Mouse (Mus musculus) kidney, postnatal 25 days (tissue): ENCODE measurements around the gene Gstp2.

ENCODE experiments used
- DNase-seq, 2 experiments: peaks; one replicate each; pipeline ENCODE4 v3.0.0; 2021; ENCODE audit warnings: mixed read lengths in 2 of 2

The Gstp2 gene

DNA sequence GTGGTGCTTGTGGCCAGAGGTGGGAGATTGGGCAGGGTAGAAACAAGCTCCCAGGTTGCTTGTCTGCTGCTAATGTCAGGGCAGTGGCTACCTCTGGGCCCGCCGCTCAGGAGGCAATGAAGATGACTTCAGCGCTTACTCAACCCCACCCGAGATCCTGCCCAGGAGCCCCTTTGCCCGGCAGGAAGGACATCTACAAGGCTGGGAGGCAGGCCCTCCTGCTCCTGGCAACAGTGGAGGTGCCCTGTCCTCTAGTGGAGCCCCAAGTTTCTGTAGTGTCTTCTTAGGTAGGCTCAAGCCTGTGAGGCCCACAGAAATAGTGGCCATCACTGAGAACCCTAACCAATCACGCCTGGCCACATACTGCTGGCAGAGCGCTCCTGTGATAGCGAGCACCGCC, 40.7 kb downstream of the Gstp2 start:
- no peak for DNase-seq

DNA sequence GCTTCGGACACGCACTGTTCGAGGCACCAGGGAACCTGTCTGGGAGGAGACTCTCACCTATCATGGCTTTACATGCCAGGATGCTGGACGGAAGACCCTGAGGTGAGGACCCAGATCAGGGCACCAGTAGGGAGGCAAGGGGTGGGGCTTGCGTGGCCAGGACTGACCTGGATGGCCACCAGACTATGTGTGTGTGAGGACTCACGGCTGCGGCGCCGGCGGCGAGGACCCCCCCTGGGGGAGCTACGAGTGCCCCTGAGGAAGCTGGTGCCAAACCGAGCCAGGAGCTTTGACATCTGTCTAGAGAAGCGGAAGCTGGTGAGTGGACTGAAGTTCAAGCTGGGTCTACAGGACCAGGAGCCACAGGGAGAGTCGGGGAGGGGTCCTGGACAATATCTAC, 41.5 kb downstream of the Gstp2 start:
- peak in 1 of 2 experiments; percentile 37 for DNase-seq

DNA sequence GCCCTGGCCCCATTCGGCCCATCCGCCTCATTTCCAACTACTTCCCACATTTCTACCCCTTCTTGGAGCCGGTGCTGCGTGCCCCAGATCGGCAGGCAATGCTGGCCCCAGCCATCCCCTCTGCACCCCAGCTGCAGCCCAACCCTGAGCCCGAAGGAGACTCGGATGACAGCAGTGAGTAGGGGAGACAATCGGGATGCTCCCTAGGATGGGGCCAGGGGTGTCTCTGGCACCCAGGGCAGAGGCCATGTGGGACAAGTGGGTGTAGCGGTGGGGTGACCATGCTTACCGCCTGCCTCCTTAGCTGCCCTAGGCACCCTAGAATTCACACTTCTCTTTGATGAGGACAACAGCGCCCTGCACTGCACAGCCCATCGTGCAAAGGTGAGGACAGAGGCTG, 42.2 kb downstream of the Gstp2 start:
- no peak for DNase-seq

DNA sequence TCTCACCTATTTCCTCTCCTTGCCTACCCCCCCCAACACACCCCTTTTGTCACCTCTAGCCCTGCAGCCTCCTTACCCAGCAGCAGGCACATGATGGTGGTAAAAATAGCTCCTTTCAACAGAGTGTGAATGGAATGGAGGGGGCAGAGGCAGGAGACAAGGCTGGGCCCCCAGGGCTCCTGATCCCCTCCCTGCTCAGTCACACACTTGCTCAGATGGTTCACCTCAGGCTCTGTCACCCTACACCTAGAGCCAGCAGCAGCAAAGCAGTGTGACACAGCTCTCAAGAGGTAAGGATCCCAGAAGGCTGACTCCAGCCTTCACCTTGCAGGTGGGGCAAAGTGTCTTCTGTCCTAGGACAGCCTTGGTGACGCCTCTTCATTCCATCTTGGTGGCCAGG, 42.7 kb downstream of the Gstp2 start, which contains the start of gene Doc2g:
TSS of gene Doc2g (plus strand) at position 202 of the 400 bp plus-strand sequence.
- DNase-seq = peak in 1 of 2 experiments; percentile 20

DNA sequence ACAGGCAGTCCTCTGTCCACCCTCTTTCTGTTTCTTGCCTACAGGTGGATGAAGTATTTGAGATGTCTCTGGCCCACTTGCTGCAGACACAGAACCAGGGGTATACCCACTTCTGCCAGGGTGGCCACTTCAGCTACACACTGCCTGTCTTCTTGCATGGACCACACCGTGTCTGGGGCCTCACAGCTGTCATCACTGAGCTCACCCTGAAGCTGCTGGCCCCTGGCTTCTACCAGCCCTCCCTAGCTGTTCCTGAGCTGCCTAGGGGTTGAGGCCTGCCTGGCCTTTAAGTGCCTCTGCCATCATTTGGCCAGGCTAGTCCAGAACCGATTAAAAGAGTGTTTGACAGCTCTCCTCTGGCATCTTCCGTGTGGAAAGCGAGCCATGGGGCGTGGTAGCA, 44.1 kb downstream of the Gstp2 start:
- DNase-seq = peak in 1 of 2 experiments; percentile 34

DNA sequence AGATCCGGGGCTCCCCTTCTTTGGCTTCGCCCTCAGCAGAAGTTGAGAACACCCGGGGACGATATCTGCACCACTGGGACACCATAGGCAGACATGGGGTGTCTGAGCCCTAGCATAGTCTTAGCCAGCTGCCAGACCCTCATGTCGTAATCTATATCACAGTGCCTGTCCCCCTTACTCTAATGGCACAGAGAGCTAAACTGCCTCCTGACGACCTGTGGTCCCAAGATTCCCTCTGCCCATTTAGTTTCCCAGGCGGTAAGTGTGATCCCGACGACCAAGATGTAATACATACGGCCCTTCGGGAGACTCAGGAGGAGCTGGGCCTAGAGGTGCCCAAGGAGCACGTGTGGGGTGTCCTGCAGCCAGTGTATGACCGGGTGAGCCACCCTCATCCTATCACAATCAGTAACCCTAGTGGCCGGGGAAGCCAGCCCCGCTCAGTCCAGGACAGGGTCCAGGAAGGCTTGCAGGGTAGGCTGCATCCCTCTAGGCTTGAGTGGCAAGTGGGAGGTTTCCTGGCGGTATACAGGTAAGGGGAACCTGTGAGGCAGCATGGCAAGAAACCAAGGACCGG, 44.8 kb downstream of the Gstp2 start:
- DNase-seq = peak in 1 of 2 experiments; percentile 56

DNA sequence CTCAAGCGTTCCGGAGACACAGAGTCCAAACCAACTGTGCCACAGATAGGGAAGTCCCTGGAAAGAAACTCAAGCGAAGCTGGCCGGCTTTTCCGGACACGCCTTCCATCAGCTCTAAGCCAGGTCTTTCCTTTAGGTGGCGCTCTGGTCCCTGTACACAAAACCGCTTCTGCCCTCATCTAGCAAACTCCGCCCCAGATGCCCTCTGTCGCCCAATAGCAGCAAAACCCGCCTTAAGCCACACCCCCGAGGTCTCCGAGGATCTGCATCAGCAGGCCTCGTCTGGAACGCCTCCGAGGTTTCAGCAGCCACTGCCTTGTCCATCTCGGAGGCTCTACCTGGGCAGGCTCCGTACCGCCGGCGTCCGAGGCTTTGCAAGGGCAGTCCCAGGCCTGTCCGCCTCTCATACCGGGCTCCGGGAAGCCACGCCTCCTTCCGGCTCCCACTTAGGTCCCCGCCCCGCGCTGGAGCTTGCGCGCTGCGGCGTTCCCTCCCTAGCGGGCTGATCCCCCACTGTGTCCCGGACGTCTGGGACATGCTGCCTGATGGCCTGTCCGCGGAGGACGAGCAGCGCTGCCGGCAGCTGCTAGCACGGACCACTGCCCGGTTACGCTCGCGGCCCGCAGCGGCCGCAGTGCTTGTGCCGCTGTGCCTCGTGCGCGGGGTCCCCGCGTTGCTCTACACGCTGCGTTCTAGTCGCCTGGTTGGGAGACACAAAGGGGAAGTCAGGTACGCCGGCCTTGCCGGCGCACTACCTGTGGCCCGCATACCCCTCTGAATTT, 45.5 kb downstream of the Gstp2 start, which contains the start of the genes Nudt8 and Gm49405:
TSS of gene Nudt8 (plus strand) at position 462 of the 782 bp plus-strand sequence.
TSS of gene Gm49405 (plus strand) at position 508 of the 782 bp plus-strand sequence.
- peak; percentile 98 to 99 for DNase-seq

DNA sequence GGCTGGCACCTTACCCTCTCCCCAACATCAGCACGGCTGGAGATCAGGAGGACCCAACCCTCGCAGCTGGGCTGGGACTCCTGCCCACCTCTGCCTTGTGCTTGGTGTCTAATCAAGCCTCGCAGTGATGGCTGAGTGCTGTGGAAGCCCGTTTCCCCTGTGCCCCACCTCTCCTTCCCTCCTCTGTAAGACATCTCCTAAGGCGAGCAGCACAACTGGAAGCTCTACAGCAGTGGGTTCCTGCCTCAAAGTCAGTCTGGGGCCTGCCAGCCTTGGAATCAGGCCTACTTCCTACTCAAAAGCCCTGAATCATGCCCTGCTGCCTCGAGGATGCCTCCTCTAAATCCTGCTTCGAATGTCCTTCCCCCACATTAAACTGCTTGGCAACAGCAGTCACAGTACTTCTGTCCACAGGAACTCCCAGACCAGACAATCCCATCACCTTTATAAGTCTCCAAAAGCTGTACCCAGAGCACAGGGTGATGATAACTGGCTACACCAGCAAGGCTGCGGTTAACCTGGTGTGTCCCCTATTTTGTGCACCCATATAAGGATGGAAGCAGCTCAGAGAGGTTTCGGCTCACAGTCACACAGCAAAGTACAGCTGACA, 46.6 kb downstream of the Gstp2 start:
- DNase-seq = peak in 1 of 2 experiments; percentile 37

DNA sequence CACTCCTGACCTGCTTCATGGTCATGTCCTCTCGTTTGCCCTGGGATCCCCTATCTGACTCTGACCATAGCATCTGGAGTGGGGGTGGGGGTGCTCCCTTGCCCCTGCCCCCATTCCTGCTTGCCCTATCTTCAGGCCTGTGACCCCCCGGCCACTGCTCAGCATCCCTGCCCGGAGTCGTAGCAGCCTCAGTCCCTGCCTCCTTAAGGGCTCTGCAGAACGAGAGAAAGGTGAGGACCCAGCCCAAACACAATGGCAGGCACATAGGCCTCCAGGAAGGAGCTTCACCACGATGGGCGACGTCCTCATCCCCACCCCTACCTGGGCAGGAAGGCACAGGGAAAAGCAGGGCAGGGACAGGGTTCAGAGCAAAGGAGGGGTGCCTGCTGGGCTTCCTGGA, 47.5 kb downstream of the Gstp2 start:
- DNase-seq = peak in 1 of 2 experiments; percentile 34

DNA sequence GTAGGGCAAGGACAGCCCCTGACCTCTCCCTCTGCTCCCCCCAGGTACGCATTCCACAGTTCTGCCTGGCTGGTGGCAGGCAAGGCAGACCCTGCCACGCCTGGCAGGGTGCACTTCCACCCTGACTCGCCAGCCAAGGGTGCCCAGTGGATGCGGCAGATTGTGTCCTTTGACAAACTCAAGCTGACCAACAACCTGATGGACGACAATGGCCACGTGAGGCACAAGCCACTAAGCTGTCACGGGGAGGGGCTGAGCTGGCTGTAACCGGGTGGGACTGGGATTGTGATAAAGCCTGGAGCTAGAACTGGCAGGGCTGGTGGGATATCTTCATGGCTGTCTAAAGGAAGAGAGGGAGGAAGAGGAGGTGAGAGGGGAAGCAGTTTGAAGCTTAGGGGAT, 48.6 kb downstream of the Gstp2 start:
- DNase-seq = peak in 1 of 2 experiments; percentile 65

DNA sequence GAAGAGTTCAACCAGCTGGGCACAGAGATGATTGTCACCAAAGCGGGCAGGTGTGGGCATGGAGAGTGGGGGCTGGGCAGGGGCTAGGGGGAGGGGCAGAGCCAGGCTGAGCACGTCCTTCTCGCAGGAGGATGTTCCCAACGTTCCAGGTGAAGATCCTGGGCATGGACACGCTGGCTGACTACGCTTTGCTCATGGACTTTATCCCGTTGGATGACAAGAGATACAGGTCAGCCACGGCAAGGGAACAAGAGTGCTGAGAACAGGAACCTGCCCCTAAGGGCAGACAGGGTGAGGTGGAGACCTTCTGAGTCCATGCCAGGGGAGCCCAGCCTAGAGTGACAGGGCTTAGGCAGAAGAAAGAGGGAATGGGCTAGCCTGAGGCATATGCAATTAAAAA, 49.1 kb downstream of the Gstp2 start:
- peak; percentile 47 to 79 for DNase-seq

DNA sequence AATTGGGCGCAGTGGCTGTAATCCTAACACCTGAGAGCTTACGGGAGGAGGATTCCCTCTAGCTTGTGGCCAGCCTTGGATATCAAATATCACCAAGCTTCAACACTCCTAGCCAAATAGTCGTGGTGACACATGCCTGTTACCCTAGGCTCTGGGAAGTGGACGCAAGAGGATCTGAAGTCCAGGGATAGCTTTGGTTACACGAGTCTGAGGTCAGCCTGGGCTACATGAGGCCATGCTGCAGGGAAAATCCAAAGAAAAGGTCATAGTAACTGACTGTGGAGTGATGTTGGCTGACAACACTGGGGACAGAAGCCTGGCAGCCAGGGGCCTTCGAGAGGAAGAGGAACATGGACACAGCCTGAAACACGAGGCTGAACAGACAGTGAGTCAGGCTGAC, 49.7 kb downstream of the Gstp2 start:
- DNase-seq = no peak

DNA sequence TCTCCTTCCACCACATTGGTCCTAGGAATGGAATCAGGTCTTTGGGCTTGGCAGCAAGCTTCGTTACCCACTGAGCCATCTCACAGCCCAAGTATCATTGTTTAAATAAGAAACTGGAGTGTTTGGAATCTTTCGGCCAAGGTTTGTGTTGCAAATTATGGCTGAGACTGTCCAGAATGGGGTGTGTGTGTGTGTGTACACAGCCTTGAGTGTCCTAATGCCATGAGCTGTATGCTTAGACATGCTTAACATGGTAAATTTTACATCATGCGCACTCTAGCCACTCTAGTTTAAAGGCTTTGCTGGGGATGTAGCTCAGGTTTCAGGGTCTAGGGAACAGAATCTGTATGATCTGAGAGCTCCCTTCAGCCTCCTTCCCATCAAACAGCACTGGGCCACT, 50.3 kb downstream of the Gstp2 start:
- no peak for DNase-seq

DNA sequence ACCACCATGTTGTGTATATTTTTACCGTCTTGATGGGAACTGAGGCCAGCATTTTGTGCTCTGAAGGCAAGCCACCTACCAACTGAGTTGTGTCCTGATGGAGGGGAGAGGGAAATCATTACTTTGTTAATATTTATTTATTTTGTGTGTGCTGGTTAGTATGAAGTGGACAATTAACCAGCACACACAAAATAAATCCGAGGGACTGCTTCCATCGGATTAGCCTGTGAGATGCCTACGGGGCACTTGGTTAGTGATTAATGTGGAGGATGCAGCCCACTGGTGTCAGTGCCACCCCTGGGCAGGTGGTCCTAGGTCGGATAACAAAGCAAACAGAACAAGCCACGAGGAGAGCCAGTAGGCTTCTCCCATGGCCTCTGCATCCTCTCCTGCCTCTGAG, 50.9 kb downstream of the Gstp2 start:
- peak in 1 of 2 experiments; percentile 57 for DNase-seq

DNA sequence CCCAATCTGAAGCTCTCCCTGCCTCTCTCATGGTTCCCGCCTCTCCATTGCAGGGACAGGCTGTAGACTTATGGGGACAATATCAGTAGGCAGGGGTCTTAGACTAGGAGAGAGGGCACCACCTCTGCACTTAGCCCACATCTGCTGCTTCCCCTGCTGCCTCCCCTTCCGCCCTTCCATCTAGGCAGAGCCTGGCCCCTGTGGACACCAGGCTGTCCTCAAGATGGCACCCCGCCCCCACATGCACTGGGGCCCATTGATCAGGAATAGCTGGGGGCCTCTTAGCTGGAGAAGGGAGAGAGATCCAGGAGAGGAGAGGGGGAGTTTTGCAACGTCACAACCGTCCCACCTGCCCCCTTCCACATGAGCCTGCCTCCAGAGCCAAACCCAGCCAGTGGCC, 53.4 kb downstream of the Gstp2 start, which contains the start of gene Tbx10:
TSS of gene Tbx10 (plus strand) at position 337 of the 400 bp plus-strand sequence.
- DNase-seq = peak in 1 of 2 experiments; percentile 50

DNA sequence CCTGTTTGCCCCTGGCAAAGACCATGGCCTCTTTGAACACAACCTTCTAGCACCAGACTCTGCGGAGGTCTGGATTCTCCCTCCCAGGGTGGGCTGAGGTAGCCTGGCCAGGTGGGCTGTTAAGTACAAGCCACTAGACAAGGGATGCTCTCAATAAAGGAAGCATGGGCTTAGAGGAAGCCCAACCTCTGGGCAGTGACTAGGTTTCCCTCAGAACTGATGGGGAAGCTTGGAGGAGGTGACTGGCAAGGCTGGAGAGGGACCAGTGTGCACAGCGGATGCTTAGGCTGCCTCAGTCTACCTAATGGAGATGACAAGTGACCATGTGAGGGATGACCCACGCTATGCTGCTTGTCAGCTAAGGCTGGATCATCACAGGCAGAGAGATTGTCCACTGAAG, 53.9 kb downstream of the Gstp2 start:
- DNase-seq = peak in 1 of 2 experiments; percentile 42

DNA sequence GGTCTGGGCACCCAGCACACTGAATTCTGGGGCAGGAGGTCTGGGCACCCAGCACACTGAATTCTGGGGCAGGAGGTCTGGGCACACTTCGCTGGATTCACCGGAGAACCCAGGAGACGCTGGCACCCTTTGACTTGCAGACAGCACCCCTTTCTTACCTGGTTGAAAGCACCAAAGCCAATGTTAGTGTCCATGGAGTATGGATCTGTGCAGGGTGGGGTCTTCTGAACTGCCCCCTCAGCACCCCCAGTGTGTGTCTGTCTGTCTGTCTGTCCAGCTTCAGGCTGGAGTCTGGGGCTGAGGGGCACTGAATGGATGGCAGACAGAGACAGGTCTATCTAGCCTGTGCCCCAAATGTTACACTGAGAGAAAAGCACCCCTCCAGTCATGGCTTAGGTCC, 54.3 kb downstream of the Gstp2 start:
- DNase-seq = peak in 1 of 2 experiments; percentile 47

DNA sequence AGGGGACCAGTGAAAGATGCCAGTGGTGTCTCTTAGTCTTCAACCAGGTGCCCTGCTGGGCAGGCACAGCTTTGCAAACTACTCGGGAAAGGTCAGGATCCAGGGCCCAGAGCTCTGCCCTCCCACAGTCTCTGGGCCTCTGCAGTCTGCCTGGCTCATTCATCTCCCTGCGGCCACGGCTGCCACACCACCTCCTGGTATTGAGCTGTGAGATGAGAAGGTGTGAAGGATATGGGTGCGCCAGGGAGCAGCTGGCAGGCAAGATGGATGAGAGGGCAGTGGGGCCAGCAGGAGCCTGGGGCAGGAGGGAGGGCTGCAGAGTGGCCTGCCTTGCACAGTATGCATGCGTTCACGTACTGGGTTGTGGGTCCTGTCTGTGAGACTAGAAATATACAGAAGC, 55.0 kb downstream of the Gstp2 start:
- peak in 1 of 2 experiments; percentile 45 for DNase-seq
